Mouse (Mus musculus) small intestine, adult 2 months (tissue): ENCODE results near the gene Nyap2.

Source experiments
- CTCF ChIP-seq: fragments of 200-500 bp; IDR thresholded peaks from 2 replicates; pipeline ENCODE4 v1.5.1; 2012; ENCODE audit warnings: low read depth, mild to moderate bottlenecking, control low read depth, inconsistent platforms, low read length, moderate library complexity, mixed read lengths; ENCODE audit not compliant: insufficient replicate concordance, insufficient read length; ENCODE audit errors: extremely low read depth
- POLR2A ChIP-seq: fragments of 200-500 bp; IDR thresholded peaks from 2 replicates; pipeline ENCODE4 v1.6.1; 2012; ENCODE audit warnings: low read depth, mild to moderate bottlenecking, control low read depth, inconsistent platforms, low read length, moderate library complexity

DNA sequence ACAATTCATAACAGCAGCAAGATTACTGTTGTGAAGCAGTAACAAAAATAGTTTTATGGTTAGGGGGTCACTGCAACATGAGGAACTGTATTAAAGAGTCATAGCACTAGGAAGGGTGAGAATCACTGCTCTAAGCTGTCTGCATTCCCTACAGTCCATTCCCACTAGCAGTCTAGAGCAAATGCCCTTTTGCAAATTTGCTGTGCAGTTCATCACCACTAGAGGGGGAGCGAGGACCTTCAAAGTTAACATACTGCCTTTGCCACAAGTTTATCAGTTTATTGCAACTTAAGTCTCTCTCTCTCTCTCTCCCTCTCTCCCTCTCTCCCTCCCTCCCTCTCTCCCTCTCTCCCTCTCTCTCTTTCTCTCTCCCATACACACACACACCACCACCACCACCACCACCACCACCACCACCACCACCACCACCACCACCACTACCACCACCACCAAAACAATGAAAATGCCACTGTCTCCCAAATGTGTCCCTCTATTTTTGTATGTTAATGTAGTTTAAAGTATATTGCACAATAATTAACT is 233.4 kb downstream of the Nyap2 start:
- TF ChIP-seq CTCF = no peak
- TF ChIP-seq POLR2A = no peak
